Mouse (Mus musculus) limb, embryonic 11.5 days (tissue): Measurements from ENCODE around the gene Inpp5b. TPM values are rescaled to one million over a fixed set of nuclear protein-coding genes. Genes with fewer than 3 reads are reported as not detected.
A peak's percentile ranks its signal among the peaks of the same experiment; 100 is the strongest.

Experiments used
- ATAC-seq: fragments of 200-750 bp; cut with Nextera tagmentation; 2 replicates; pipeline ENCODE4 v1.8.0; 2017; ENCODE audit warnings: low read depth; ENCODE audit not compliant: insufficient number of reproducible peaks, low FRiP score, low TSS enrichment
- DNase-seq: peaks from one replicate; pipeline ENCODE4 v3.0.0-alpha.2; 2015; ENCODE audit warnings: low spot score
- H3K27ac ChIP-seq: fragments of 300-500 bp; sonication (generic); replicated peaks from 2 replicates; pipeline ENCODE4 v1.5.1; 2014; ENCODE audit warnings: low read depth, mild to moderate bottlenecking, low read length
- H3K27me3 ChIP-seq: fragments of 300-500 bp; sonication (generic); 2 replicates; pipeline ENCODE4 v1.6.1; 2014; ENCODE audit warnings: mild to moderate bottlenecking, low read length, mixed read lengths; ENCODE audit not compliant: control insufficient read depth, insufficient read depth
- H3K36me3 ChIP-seq: fragments of 300-500 bp; sonication (generic); 2 replicates; pipeline ENCODE4 v1.6.1; 2014; ENCODE audit warnings: mild to moderate bottlenecking, low read length, moderate library complexity, mixed read lengths; ENCODE audit not compliant: control insufficient read depth, insufficient read depth
- H3K4me1 ChIP-seq: fragments of 300-500 bp; sonication (generic); 2 replicates; pipeline ENCODE4 v1.6.1; 2014; ENCODE audit warnings: low read length, mixed read lengths; ENCODE audit not compliant: control insufficient read depth, insufficient read depth
- H3K4me2 ChIP-seq: fragments of 300-500 bp; sonication (generic); 2 replicates; pipeline ENCODE4 v1.6.1; 2014; ENCODE audit warnings: low read depth, mild to moderate bottlenecking, moderate library complexity; ENCODE audit not compliant: severe bottlenecking
- H3K4me3 ChIP-seq: fragments of 300-500 bp; sonication (generic); 2 replicates; pipeline ENCODE4 v1.5.1; 2014; ENCODE audit warnings: low read depth, low read length
- H3K9ac ChIP-seq: fragments of 300-500 bp; sonication (generic); 2 replicates; pipeline ENCODE4 v1.6.1; 2014; ENCODE audit warnings: mild to moderate bottlenecking, low read length
- H3K9me3 ChIP-seq: fragments of 300-500 bp; sonication (generic); 2 replicates; pipeline ENCODE4 v1.6.1; 2016; ENCODE audit warnings: low read length; ENCODE audit not compliant: control insufficient read depth
- WGBS: fragments of 180-500 bp; shearing (Covaris S2); extraction: QIAGEN DNeasy Blood & Tissue Kit; methylation state at CpG from one replicate; pipeline ENCODE4 v1.1.7; 2014; 5-methylcytosine and 5-hydroxymethylcytosine counted together
- polyA plus RNA-seq: library from polyadenylated mRNA; unstranded; fragments of >200 nt; fragmentation: Nextera tagmentation; extraction: Ambion mirVana; gene quantifications from 2 replicates; pipeline ENCODE4 v1.2.1, GENCODE M21; 2014

Gene Inpp5b
- 22.3 and 26.1 TPM in 2 replicates for polyA plus RNA-seq

- H3K4me3 ChIP-seq: peak within 1 kb of the TSS; percentile 49
- H3K36me3 ChIP-seq: no peaks in the 10 kb centered on the region
- no peaks in the 10 kb centered on the region for H3K27me3 ChIP-seq
- 21% methylated on average over 25 of the region's 25 CpGs for WGBS
- no peak within 1 kb of the TSS for H3K27ac ChIP-seq
- peak within 1 kb of the TSS; percentile 70 for H3K4me2 ChIP-seq
- H3K9ac ChIP-seq: peak within 1 kb of the TSS; percentile 18
- DNase-seq (peak; percentile 85), ATAC-seq (peak; percentile 89)
- no peaks in the 10 kb centered on the region for H3K4me1 ChIP-seq
- no peaks in the 10 kb centered on the region for H3K9me3 ChIP-seq
These were observed at the start of gene Inpp5b for GRCm38 (mm10) chr4:124741376-124742343. Gene Inpp5b, plus strand, starts transcription at chr4:124741850.

GRCm38 (mm10) chr4:124692416-124692861 lies 49.2 kb upstream of the Inpp5b start:
- ATAC-seq (no peak), DNase-seq (no peak)
- WGBS: 70% methylated on average over 3 of the region's 3 CpGs
- Histone ChIP-seq H3K4me1 (peaks cover 10% of the 10 kb centered on the region), H3K4me2 (peak overlapping the region; percentile 55), H3K9me3 (no peaks in the 10 kb centered on the region), H3K4me3 (peak overlapping the region; percentile 96), H3K36me3 (no peaks in the 10 kb centered on the region), H3K27ac (no peak overlapping the region), H3K27me3 (no peaks in the 10 kb centered on the region), H3K9ac (no peak overlapping the region)

DNA sequence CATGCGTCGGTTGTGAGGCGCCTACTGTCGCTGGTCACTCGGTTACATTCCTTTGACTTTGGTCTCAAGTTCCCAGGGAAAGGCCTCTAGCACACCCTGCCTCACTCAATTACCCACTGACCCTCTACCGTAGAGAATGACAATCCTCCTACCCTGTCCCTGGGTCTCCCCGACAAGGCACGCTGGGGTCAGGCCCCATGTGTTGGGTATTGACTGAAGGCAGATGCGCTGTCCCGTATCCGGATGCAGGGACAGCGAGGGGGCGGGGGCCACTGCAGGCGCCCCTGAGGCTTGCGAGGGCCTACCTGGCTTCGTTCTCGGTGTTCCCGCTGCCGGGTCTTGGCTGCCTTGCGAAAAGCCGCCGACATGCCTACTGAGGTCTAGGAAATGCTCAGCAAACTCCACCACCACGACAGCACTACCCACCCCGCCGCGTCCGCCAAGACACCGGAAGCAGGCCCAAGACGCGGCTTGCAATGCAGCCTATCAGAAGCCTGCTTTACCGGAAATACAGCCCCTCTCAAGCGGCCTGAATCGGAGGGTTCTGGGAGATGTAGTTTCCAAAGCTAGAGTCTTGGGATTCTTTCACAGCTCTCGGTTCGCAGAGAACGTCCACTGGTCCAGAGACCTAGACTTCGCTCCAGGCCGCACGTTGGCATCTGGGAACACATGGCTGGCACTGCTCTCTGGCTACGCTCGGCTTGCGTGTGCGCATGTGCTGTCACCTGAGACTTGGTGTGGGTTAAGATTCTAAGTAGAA lies 48.3 kb upstream of the Inpp5b start, which contains the start of gene Utp11:
TSS of gene Utp11 (minus strand) at position 466 of the 760 bp plus-strand sequence.
- Histone ChIP-seq H3K27ac (0 out of 2 replicates have a peak within 1 kb of the TSS, but pooled peaks have one; percentile 14), H3K9me3 (no peaks in the 10 kb centered on the region), H3K4me2 (peak within 1 kb of the TSS; percentile 55), H3K9ac (peak within 1 kb of the TSS; percentile 87), H3K4me1 (peaks cover 10% of the 10 kb centered on the region), H3K27me3 (no peaks in the 10 kb centered on the region), H3K36me3 (no peaks in the 10 kb centered on the region), H3K4me3 (peak within 1 kb of the TSS; percentile 96)
- ATAC-seq (peak; percentile 90), DNase-seq (peak; percentile 86)
- WGBS: 1% methylated on average over 43 of the region's 43 CpGs

DNA sequence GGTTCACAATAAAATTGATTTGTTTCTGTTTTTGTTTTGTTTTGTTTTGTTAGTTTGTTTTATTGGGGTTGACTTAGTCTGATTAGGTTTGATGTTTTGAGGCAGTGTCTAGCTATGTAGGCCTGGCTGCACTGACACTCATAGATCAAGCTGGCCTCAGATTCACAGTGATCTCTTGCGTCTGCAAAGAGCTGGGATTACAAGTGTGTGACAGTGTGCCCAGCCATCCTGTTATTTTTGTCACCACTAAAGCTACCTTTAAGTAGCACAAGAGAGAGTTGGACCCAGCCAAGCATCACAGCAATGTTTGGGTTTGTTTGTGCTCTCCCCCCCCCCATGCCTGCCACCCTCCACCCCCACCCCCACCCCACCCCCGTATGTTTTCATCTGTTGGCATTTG lies 47.1 kb upstream of the Inpp5b start:
- H3K36me3 ChIP-seq: no peaks in the 10 kb centered on the region
- whole genome bisulfite sequencing: 87% methylated on average over 2 of the region's 2 CpGs
- no peak overlapping the region for H3K9ac ChIP-seq
- peaks cover 12% of the 10 kb centered on the region for H3K4me1 ChIP-seq
- DNase-seq: no peak
- no peak for ATAC-seq
- H3K4me2 ChIP-seq: no peak overlapping the region
- H3K27me3 ChIP-seq: no peaks in the 10 kb centered on the region
- H3K27ac ChIP-seq: no peak overlapping the region
- H3K4me3 ChIP-seq: no peak overlapping the region
- H3K9me3 ChIP-seq: no peaks in the 10 kb centered on the region

DNA sequence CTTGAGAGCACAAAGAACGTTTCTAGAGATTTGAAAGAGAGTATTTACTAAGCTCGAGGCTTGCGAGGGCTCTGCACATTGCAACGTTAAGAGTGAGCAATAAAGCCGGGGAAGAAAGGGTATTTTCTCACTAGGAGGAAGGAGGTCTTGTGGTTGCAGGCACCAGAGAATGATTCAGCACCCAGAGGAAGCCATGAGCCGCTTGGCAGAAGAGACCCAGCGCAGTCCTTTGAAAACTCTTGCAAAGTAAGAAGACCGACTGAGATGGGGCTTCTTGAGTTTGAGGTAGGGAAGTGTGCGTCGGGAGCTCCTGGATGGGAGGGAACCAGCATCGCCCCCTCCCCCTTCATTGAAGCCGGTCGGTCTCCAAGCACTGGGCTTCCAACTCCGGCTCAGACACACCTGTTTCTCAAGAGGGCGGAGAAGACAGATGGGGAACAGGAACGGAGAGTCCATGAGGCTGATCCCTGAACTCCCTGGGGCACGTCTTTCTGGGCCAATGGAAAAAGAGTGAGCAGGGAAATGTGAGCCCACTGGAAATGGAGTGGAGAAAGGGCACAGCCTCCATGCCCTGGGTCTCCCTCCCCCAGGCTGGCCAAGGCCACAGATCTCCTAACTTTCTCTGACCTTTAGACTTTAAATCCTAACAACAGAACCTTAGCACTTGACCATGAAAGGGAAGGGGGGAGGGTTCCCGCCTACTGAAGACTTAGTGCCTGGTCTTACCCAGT lies 45.7 kb upstream of the Inpp5b start:
- H3K9me3 ChIP-seq: no peaks in the 10 kb centered on the region
- H3K4me1 ChIP-seq: peaks cover 17% of the 10 kb centered on the region
- peak overlapping the region; percentile 32; the same call in 1 of the 2 replicates for H3K9ac ChIP-seq
- H3K27ac ChIP-seq: no peak overlapping the region
- no peak for ATAC-seq
- no peak for DNase-seq
- WGBS: 10% methylated on average over 18 of the region's 18 CpGs
- no peak overlapping the region for H3K4me3 ChIP-seq
- no peaks in the 10 kb centered on the region for H3K27me3 ChIP-seq
- peak overlapping the region; percentile 30; the same call in 1 of the 2 replicates for H3K4me2 ChIP-seq
- H3K36me3 ChIP-seq: no peaks in the 10 kb centered on the region

DNA sequence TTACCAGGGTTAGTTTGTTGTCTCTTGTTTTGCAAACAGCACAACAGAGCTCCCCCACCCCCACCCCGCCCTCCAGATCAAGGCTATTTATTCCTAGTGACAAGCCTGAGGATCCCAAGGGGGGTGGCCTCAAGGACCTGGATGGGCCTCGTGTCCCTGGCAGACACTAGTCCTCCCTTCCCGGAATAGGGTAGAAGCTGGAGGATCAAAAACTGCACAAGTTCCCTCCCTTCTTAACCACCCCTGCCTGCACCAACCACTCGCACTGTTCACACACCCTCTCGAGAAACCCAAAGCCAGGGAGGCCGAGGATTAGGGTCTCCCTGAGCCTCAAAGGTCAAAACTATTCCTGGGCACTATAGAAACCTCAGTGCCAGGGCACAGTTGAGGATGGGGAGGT lies 41.9 kb upstream of the Inpp5b start:
- Histone ChIP-seq H3K4me2 (peak overlapping the region; percentile 82), H3K4me1 (peaks cover 41% of the 10 kb centered on the region), H3K9me3 (no peaks in the 10 kb centered on the region), H3K36me3 (no peaks in the 10 kb centered on the region), H3K27me3 (no peaks in the 10 kb centered on the region), H3K9ac (0 out of 2 replicates have a peak overlapping the region, but pooled peaks have one; percentile 9), H3K27ac (peak overlapping the region; percentile 88), H3K4me3 (peak overlapping the region; percentile 90)
- WGBS: 2% methylated on average over 6 of the region's 6 CpGs
- no peak for ATAC-seq
- peak; percentile 41 for DNase-seq

- H3K4me1 ChIP-seq: peaks cover 47% of the 10 kb centered on the region
- no peaks in the 10 kb centered on the region for H3K27me3 ChIP-seq
- DNase-seq: peak; percentile 89
- H3K36me3 ChIP-seq: no peaks in the 10 kb centered on the region
- H3K9ac ChIP-seq: peak within 1 kb of the TSS; percentile 86
- H3K4me2 ChIP-seq: peak within 1 kb of the TSS; percentile 82
- ATAC-seq: peak; percentile 67
- peak within 1 kb of the TSS; percentile 90 for H3K4me3 ChIP-seq
- peak within 1 kb of the TSS; percentile 88 for H3K27ac ChIP-seq
- no peaks in the 10 kb centered on the region for H3K9me3 ChIP-seq
- under 1% methylated on average over 55 of the region's 59 CpGs for WGBS
These were observed 41.2 kb upstream of the Inpp5b start, which contains the start of gene Fhl3 for GRCm38 (mm10) chr4:124700248-124700971. Gene Fhl3, plus strand, starts transcription at chr4:124700701.
